In the genomic region with DNA sequence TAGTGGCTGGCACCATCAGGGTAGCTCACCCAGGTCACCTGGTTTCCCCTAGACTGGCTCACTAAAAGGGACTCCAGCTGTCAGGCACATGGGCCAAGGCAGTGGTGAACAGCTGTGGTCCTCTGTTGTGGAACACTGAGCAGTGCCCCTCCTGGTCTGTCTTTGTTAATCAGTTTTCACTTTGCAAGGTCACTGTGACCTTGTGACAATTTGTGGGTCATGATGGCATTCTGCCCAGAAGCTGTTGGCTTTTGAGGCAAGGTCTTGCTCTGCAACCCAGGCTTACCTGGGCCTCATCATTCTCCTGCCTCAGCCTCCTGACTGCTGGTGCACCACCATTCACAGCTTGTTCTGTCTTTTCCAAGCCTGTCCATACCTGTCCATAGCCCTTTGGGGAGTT, we compare ENCODE assay signal across 14 mouse cellular contexts. TPM values are rescaled to one million over a fixed set of nuclear protein-coding genes. Genes with fewer than 3 reads are reported as not detected.
DNase-seq lines count a peak whose midpoint lies in the region; ATAC-seq and TF ChIP-seq lines count a peak whose summit lies in the region.
"Had no signal": no experiment of that assay in that cellular context is flagged by ENCODE, and none has a peak within 500 bp of the region (broad histone marks: within the 10 kb centered on the region; RNA-seq: fewer than 3 reads in every experiment).

No protein-coding gene starts in this region.

- TF ChIP-seq POLR2A in heart, adult 2 months (IDR thresholded peaks at IDR 0.05; ENCODE audit: insufficient read depth, low read depth, low read length) = no peak

- peak in 1 of 2 experiments; percentile 12 for DNase-seq in heart, adult 2 months
- no peak for DNase-seq in heart, postnatal 10 days
- no peak for DNase-seq in heart, postnatal 0 days (ENCODE audit: low spot score)
- no peak for DNase-seq in heart, adult 11 months
- no peak for DNase-seq in lung, postnatal 25 days (ENCODE audit: low spot score)
- DNase-seq in thymus, adult 18-20 months = no peak
- DNase-seq: forebrain, postnatal 0 days; liver, embryonic 13.5 days; lung, postnatal 10 days; spleen, adult 18-20 months; thymus, postnatal 25 days had no signal

- H3K4me2 ChIP-seq in heart, postnatal 0 days (ENCODE audit: low read depth, low read length) = no peak overlapping the region
- H3K4me2 ChIP-seq in lung, embryonic 15.5 days = no peak overlapping the region
- H3K4me2 ChIP-seq: embryonic facial prominence, embryonic 13.5 days; liver, embryonic 13.5 days; neural tube, embryonic 13.5 days had no signal

- H3K9ac ChIP-seq in heart, adult 2 months (ENCODE audit: low read depth, low read length) = no peak overlapping the region
- no peak overlapping the region for H3K9ac ChIP-seq in heart, postnatal 0 days (replicated peaks; ENCODE audit: low read depth, low read length)
- no peak overlapping the region for H3K9ac ChIP-seq in lung, embryonic 15.5 days
- H3K9ac ChIP-seq: forebrain, postnatal 0 days; liver, embryonic 13.5 days had no signal

- H3K9me3 ChIP-seq in heart, postnatal 0 days (replicated peaks; ENCODE audit: control insufficient read depth, low read length) = no peaks in the 10 kb centered on the region
- no peaks in the 10 kb centered on the region for H3K9me3 ChIP-seq in lung, embryonic 15.5 days
- H3K9me3 ChIP-seq: embryonic facial prominence, embryonic 13.5 days; liver, embryonic 13.5 days; neural tube, embryonic 13.5 days had no signal

- peaks cover 36% of the 10 kb centered on the region for H3K4me1 ChIP-seq in heart, adult 2 months (ENCODE audit: control insufficient read depth, insufficient read depth, low read length)
- peaks cover 46% of the 10 kb centered on the region for H3K4me1 ChIP-seq in heart, postnatal 0 days (ENCODE audit: control insufficient read depth, insufficient read depth)
- H3K4me1 ChIP-seq in lung, embryonic 15.5 days = peaks cover 3% of the 10 kb centered on the region; the same call in 1 of the 2 replicates

- H3K27me3 ChIP-seq in heart, adult 2 months (ENCODE audit: control insufficient read depth, insufficient read depth, low read length) = no peaks in the 10 kb centered on the region
- no peaks in the 10 kb centered on the region for H3K27me3 ChIP-seq in heart, postnatal 0 days (ENCODE audit: control insufficient read depth, insufficient read depth, low read length)
- no peaks in the 10 kb centered on the region for H3K27me3 ChIP-seq in lung, embryonic 15.5 days
- H3K27me3 ChIP-seq: embryonic facial prominence, embryonic 13.5 days; liver, embryonic 13.5 days; neural tube, embryonic 13.5 days had no signal

- TF ChIP-seq CTCF in heart, adult 2 months (IDR thresholded peaks at IDR 0.05) = no peak
- no peak for TF ChIP-seq CTCF in heart, postnatal 0 days (IDR thresholded peaks at IDR 0.05; ENCODE audit: low read depth)

- TF ChIP-seq EP300 in heart, adult 2 months (IDR thresholded peaks at IDR 0.05; ENCODE audit: insufficient read depth, low read depth, low read length) = no peak
- no peak for TF ChIP-seq EP300 in heart, postnatal 0 days (IDR thresholded peaks at IDR 0.05; ENCODE audit: low read depth)

- peaks cover 7% of the 10 kb centered on the region for H3K79me2 ChIP-seq in heart, adult 2 months (replicated peaks; ENCODE audit: control insufficient read depth, insufficient read depth, low read length)

- H3K36me3 ChIP-seq in heart, adult 2 months (ENCODE audit: control insufficient read depth, insufficient read depth, low read length) = no peaks in the 10 kb centered on the region
- H3K36me3 ChIP-seq in heart, postnatal 0 days (replicated peaks; ENCODE audit: control insufficient read depth, insufficient read depth, low read length) = 0 out of 2 replicates have a peak, but pooled peaks cover 3% of the 10 kb centered on the region
- H3K36me3 ChIP-seq in lung, embryonic 15.5 days = no peaks in the 10 kb centered on the region

- H3K27ac ChIP-seq in heart, adult 2 months = peak overlapping the region; percentile 72
- peak overlapping the region; percentile 78 for H3K27ac ChIP-seq in heart, postnatal 0 days (ENCODE audit: low read depth)
- H3K27ac ChIP-seq in lung, embryonic 15.5 days = no peak overlapping the region
- H3K27ac ChIP-seq: embryonic facial prominence, embryonic 13.5 days; liver, embryonic 13.5 days; neural tube, embryonic 13.5 days had no signal

- ATAC-seq in heart, postnatal 0 days (ENCODE audit: insufficient read depth, low read depth) = 0 out of 2 replicates have a peak, but pooled peaks have one; percentile 22
- ATAC-seq in lung, embryonic 15.5 days (ENCODE audit: borderline replicate concordance, extremely low read depth, low FRiP score, low TSS enrichment) = peak; percentile 20; the same call in 1 of the 2 replicates
- ATAC-seq: forebrain, postnatal 0 days had no signal

- intact Hi-C loops in heart, adult 2 months (cut with DNase I) = loop anchor here (5.0 kb wide), 1 partner anchor 827 kb away; a partner anchor contains a TSS
- intact Hi-C loops in heart, postnatal 10 days (cut with DNase I) = no loop called here

- no peak overlapping the region for H3K4me3 ChIP-seq in heart, adult 2 months
- H3K4me3 ChIP-seq in heart, postnatal 0 days (ENCODE audit: low read depth, low read length) = no peak overlapping the region
- no peak overlapping the region for H3K4me3 ChIP-seq in lung, embryonic 15.5 days
- H3K4me3 ChIP-seq: embryonic facial prominence, embryonic 13.5 days; liver, embryonic 13.5 days; neural tube, embryonic 13.5 days had no signal

RNA-seq across cellular contexts. Expression of a gene that starts 23.8 kb away (rescaled TPM):
- total RNA-seq in heart, adult 2 months (2021) = 10 to 100 TPM; 26.7 to 28.3 TPM
- polyA plus RNA-seq in heart, adult 2 months (2012; rRNA removed) = 40.3 and 41.6 TPM in 2 replicates
- 10 to 100 TPM; 25.8 to 29.6 TPM for total RNA-seq in heart, postnatal 10 days (2021)
- total RNA-seq in heart, postnatal 0 days (2014; rRNA removed; ENCODE audit: low replicate concordance) = 111 and 125 TPM in 2 replicates
- 53.3 and 59.6 TPM in 2 replicates for polyA plus RNA-seq in heart, postnatal 0 days (2015; fragmentation: Nextera tagmentation; extraction: Ambion mirVana)
- polyA plus RNA-seq in lung, embryonic 15.5 days (2015; fragmentation: Nextera tagmentation; extraction: Ambion mirVana) = 134 TPM in 2 replicates

RNA-seq across cellular contexts. Expression of a gene that starts 31.1 kb away (rescaled TPM):
- total RNA-seq in heart, adult 2 months (2021) = 10 to 100 TPM in 1 of 2 experiments, 1 to 10 TPM in 1; 9.6 to 12.0 TPM
- polyA plus RNA-seq in heart, adult 2 months (2012; rRNA removed) = 12.7 and 13.8 TPM in 2 replicates
- total RNA-seq in heart, postnatal 10 days (2021) = 10 to 100 TPM; 15.9 to 17.9 TPM
- total RNA-seq in heart, postnatal 0 days (2014; rRNA removed; ENCODE audit: low replicate concordance) = 7.3 and 13.9 TPM in 2 replicates
- polyA plus RNA-seq in heart, postnatal 0 days (2015; fragmentation: Nextera tagmentation; extraction: Ambion mirVana) = 7.9 and 9.1 TPM in 2 replicates
- 17.2 and 17.5 TPM in 2 replicates for polyA plus RNA-seq in lung, embryonic 15.5 days (2015; fragmentation: Nextera tagmentation; extraction: Ambion mirVana)

RNA-seq across cellular contexts. Expression of a gene that starts 38.3 kb away (rescaled TPM):
- 10 to 100 TPM; 34.6 to 35.8 TPM for total RNA-seq in heart, adult 2 months (2021)
- 45.6 and 72.8 TPM in 2 replicates for polyA plus RNA-seq in heart, adult 2 months (2012; rRNA removed)
- 10 to 100 TPM; 54.7 to 55.6 TPM for total RNA-seq in heart, postnatal 10 days (2021)
- 107 and 143 TPM in 2 replicates for total RNA-seq in heart, postnatal 0 days (2014; rRNA removed; ENCODE audit: low replicate concordance)
- 55.6 and 57.3 TPM in 2 replicates for polyA plus RNA-seq in heart, postnatal 0 days (2015; fragmentation: Nextera tagmentation; extraction: Ambion mirVana)
- polyA plus RNA-seq in lung, embryonic 15.5 days (2015; fragmentation: Nextera tagmentation; extraction: Ambion mirVana) = 111 and 122 TPM in 2 replicates

RNA-seq across cellular contexts. Expression of a gene that starts 42.6 kb away (rescaled TPM):
- total RNA-seq in heart, adult 2 months (2021) = 10 to 100 TPM; 80.4 to 99.4 TPM
- 111 and 121 TPM in 2 replicates for polyA plus RNA-seq in heart, adult 2 months (2012; rRNA removed)
- total RNA-seq in heart, postnatal 10 days (2021) = 10 to 100 TPM; 79.5 to 81.3 TPM
- 110 and 120 TPM in 2 replicates for total RNA-seq in heart, postnatal 0 days (2014; rRNA removed; ENCODE audit: low replicate concordance)
- 93.5 and 96.7 TPM in 2 replicates for polyA plus RNA-seq in heart, postnatal 0 days (2015; fragmentation: Nextera tagmentation; extraction: Ambion mirVana)
- polyA plus RNA-seq in lung, embryonic 15.5 days (2015; fragmentation: Nextera tagmentation; extraction: Ambion mirVana) = 50.0 and 54.4 TPM in 2 replicates

RNA-seq across cellular contexts. Expression of a gene that starts 42.8 kb away (rescaled TPM):
- total RNA-seq in heart, adult 2 months (2021) = 100 to 1,000 TPM; 116 to 135 TPM
- polyA plus RNA-seq in heart, adult 2 months (2012; rRNA removed) = 179 and 201 TPM in 2 replicates
- total RNA-seq in heart, postnatal 10 days (2021) = 100 to 1,000 TPM; 185 to 190 TPM
- 422 and 440 TPM in 2 replicates for total RNA-seq in heart, postnatal 0 days (2014; rRNA removed; ENCODE audit: low replicate concordance)
- 195 and 200 TPM in 2 replicates for polyA plus RNA-seq in heart, postnatal 0 days (2015; fragmentation: Nextera tagmentation; extraction: Ambion mirVana)
- 307 and 313 TPM in 2 replicates for polyA plus RNA-seq in lung, embryonic 15.5 days (2015; fragmentation: Nextera tagmentation; extraction: Ambion mirVana)
